Mouse (Mus musculus): ENCODE results near the gene Rsph6a. TPM values are rescaled to one million over a fixed set of nuclear protein-coding genes. Genes with fewer than 3 reads are reported as not detected.
A peak's percentile ranks its signal among the peaks of the same experiment; 100 is the strongest.

Rsph6a gene
- polyA plus RNA-seq, 1 experiment from 2014 or later = 0.09 TPM

DNA sequence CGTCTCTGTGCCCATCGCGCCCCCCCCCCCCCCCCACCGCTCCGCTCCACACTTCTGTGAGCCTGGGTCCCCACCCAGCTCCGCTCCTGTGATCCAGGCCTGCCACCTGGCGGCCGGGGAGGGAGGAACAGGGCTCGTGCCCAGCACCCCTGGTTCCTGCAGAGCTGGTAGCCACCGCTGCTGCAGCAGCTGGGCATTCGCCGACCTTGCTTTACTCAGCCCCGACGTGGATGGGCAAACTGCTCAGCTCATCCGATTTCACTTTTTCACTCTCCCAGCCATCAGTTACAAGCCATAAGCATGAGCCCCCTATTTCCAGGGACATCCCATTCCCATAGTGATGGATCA lies 38.7 kb downstream of the Rsph6a start:
- Histone ChIP-seq H3K4me1 (replicated peaks; ENCODE audit: control insufficient read depth, insufficient read depth, low read length) (peaks cover 47% of the 10 kb centered on the region), H3K27ac (ENCODE audit: low read length) (peak overlapping the region; percentile 61), H3K4me2 (ENCODE audit: low read length) (peak overlapping the region; percentile 95), H3K9me3 (ENCODE audit: control insufficient read depth, low read length) (no peaks in the 10 kb centered on the region), H3K4me3 (replicated peaks; ENCODE audit: low read length) (peak overlapping the region; percentile 57), H3K27me3 (replicated peaks; ENCODE audit: control insufficient read depth, insufficient read depth, low read length) (no peaks in the 10 kb centered on the region), H3K36me3 (ENCODE audit: control insufficient read depth, insufficient read depth) (peaks cover 6% of the 10 kb centered on the region), H3K9ac (replicated peaks; ENCODE audit: low read depth, low read length) (0 out of 2 replicates have a peak overlapping the region, but pooled peaks have one; percentile 26)
- 2% methylated on average over 11 of the region's 15 CpGs for WGBS
- ATAC-seq = peak; percentile 49

DNA sequence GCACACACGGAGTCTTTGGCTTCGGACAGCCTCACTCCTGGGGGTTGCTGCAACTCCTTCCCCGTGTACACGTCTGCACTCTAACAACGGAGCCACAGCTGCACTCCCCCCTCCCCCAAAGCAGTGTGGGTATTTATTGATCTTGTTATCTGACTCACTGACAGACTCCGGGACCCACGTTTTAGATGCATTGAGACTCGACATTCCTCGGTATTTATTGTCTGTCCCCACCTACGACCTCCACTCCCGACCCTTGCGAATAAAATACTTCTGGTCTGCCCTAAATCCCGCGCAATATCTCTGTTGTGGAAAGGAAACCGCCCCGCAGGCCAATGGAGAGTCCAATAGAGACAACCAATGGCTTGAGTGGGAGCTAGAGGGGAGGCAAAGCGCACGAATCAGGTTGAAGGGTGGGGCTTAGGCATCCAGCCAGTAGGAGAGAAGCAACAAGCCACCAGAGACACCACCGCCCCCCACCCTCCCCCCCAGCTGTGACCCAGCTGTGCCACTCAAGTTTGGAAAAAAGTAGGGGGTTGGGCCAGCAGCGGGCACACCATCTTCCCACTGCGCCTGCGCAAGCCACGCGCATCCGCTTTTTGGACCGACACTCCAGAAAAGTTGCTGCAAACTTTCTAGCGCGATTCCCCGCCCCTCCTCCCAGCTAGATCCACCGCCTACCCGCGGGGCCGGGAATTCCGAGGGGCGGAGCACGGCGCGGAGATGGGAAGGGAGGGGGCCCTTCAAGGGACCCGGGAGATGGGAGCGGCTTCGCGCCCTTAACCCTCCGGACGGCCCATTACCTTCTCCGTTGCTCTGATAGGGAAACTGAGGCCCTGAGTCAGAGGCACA lies 39.3 kb downstream of the Rsph6a start:
- Histone ChIP-seq H3K9me3 (ENCODE audit: control insufficient read depth, low read length) (no peaks in the 10 kb centered on the region), H3K27me3 (replicated peaks; ENCODE audit: control insufficient read depth, insufficient read depth, low read length) (no peaks in the 10 kb centered on the region), H3K4me1 (replicated peaks; ENCODE audit: control insufficient read depth, insufficient read depth, low read length) (peaks cover 47% of the 10 kb centered on the region), H3K4me2 (ENCODE audit: low read length) (peak overlapping the region; percentile 95), H3K9ac (replicated peaks; ENCODE audit: low read depth, low read length) (peak overlapping the region; percentile 63), H3K27ac (ENCODE audit: low read length) (peak overlapping the region; percentile 67), H3K36me3 (ENCODE audit: control insufficient read depth, insufficient read depth) (0 out of 2 replicates have a peak, but pooled peaks cover 5% of the 10 kb centered on the region), H3K4me3 (replicated peaks; ENCODE audit: low read length) (peak overlapping the region; percentile 57)
- under 1% methylated on average over 43 of the region's 45 CpGs for WGBS
- peak; percentile 65 for ATAC-seq

DNA sequence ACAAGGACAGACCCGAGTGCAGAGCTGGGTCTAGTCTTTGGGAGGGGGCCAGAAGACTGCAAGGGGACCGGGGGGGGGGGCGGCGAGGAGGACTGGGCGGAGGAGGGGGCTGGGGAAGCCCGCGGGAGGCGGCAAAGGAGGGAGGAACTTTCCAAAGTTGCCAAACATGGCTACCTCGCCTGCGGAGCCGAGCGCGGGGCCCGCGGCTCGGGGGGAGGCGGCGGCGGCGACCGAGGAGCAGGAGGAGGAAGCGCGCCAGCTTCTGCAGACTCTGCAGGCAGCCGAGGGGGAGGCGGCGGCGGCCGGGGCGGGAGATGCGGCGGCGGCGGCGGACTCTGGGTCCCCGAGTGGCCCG lies 40.0 kb downstream of the Rsph6a start, which contains the start of gene Six5:
Six5 (plus strand) TSS at position 124 of the 355 bp plus-strand sequence.
- peak within 1 kb of the TSS; percentile 57 for H3K4me3 ChIP-seq (replicated peaks; ENCODE audit: low read length)
- no peaks in the 10 kb centered on the region for H3K27me3 ChIP-seq (replicated peaks; ENCODE audit: control insufficient read depth, insufficient read depth, low read length)
- peak within 1 kb of the TSS; percentile 63 for H3K9ac ChIP-seq (replicated peaks; ENCODE audit: low read depth, low read length)
- WGBS = 2% methylated on average over 25 of the region's 36 CpGs
- no peaks in the 10 kb centered on the region for H3K9me3 ChIP-seq (ENCODE audit: control insufficient read depth, low read length)
- H3K4me2 ChIP-seq (ENCODE audit: low read length) = peak within 1 kb of the TSS; percentile 95
- ATAC-seq = no peak
- H3K27ac ChIP-seq (ENCODE audit: low read length) = peak within 1 kb of the TSS; percentile 67
- 0 out of 2 replicates have a peak, but pooled peaks cover 5% of the 10 kb centered on the region for H3K36me3 ChIP-seq (ENCODE audit: control insufficient read depth, insufficient read depth)
- peaks cover 47% of the 10 kb centered on the region for H3K4me1 ChIP-seq (replicated peaks; ENCODE audit: control insufficient read depth, insufficient read depth, low read length)

DNA sequence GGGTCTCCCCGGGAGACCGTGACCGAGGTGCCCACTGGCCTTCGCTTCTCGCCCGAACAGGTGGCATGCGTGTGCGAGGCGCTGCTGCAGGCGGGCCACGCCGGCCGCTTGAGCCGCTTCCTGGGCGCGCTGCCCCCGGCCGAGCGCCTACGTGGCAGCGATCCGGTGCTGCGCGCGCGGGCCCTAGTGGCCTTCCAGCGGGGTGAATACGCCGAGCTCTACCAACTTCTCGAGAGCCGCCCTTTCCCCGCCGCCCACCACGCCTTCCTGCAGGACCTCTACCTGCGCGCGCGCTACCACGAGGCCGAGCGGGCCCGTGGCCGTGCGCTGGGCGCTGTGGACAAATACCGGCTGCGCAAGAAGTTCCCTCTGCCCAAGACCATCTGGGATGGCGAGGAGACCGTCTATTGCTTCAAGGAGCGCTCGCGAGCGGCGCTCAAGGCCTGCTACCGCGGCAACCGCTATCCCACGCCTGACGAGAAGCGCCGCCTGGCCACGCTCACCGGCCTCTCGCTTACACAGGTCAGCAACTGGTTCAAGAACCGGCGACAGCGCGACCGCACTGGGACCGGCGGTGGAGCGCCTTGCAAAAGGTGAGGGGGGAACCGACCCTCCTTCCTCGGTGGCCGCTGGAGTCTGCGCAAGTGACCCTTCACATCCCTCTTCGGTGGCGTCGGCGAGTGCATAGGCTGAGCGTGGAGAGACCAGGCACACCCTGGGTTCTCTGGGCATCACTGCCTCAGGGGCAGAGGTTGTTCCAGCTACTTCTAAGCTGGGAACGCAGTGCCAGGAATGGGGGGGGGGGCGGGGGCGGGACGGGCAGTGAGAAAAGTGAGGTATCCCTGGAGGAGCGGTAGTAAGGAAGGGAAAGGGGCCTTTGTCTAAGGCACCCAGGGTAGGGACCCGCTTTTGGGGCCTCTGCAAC lies 40.6 kb downstream of the Rsph6a start:
- Histone ChIP-seq H3K9me3 (ENCODE audit: control insufficient read depth, low read length) (no peaks in the 10 kb centered on the region), H3K4me1 (replicated peaks; ENCODE audit: control insufficient read depth, insufficient read depth, low read length) (peaks cover 47% of the 10 kb centered on the region), H3K9ac (replicated peaks; ENCODE audit: low read depth, low read length) (peak overlapping the region; percentile 63), H3K4me2 (ENCODE audit: low read length) (peak overlapping the region; percentile 95), H3K36me3 (ENCODE audit: control insufficient read depth, insufficient read depth) (0 out of 2 replicates have a peak, but pooled peaks cover 5% of the 10 kb centered on the region), H3K4me3 (replicated peaks; ENCODE audit: low read length) (peak overlapping the region; percentile 57), H3K27ac (ENCODE audit: low read length) (peak overlapping the region; percentile 67), H3K27me3 (replicated peaks; ENCODE audit: control insufficient read depth, insufficient read depth, low read length) (no peaks in the 10 kb centered on the region)
- ATAC-seq = 0 out of 2 replicates have a peak, but pooled peaks have one; percentile 2
- WGBS = under 1% methylated on average over 84 of the region's 87 CpGs

DNA sequence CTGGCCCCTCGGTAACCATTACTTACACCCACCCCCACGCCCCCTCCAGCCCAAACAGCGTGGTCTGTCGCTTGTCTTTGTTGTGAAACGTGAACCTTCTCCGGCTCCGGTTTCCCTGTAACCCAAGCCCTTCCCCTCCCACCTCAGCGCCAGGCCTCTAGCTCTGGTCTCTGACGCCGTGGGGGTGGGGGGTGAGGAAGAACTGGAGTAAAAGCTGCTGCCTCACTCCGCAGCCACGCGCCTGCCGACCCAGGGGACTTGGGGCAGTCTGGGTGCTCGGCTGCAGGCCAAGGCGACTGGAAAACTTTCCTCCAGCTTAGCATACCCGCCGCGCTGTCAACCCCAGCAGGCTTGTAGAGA lies 41.2 kb downstream of the Rsph6a start:
- no peaks in the 10 kb centered on the region for H3K9me3 ChIP-seq (ENCODE audit: control insufficient read depth, low read length)
- H3K9ac ChIP-seq (replicated peaks; ENCODE audit: low read depth, low read length) = peak overlapping the region; percentile 63
- H3K27ac ChIP-seq (ENCODE audit: low read length) = no peak overlapping the region
- H3K4me1 ChIP-seq (replicated peaks; ENCODE audit: control insufficient read depth, insufficient read depth, low read length) = peaks cover 47% of the 10 kb centered on the region
- H3K36me3 ChIP-seq (ENCODE audit: control insufficient read depth, insufficient read depth) = 0 out of 2 replicates have a peak, but pooled peaks cover 2% of the 10 kb centered on the region
- ATAC-seq = no peak
- under 1% methylated on average over 19 of the region's 19 CpGs for WGBS
- H3K27me3 ChIP-seq (replicated peaks; ENCODE audit: control insufficient read depth, insufficient read depth, low read length) = no peaks in the 10 kb centered on the region
- H3K4me2 ChIP-seq (ENCODE audit: low read length) = peak overlapping the region; percentile 95
- peak overlapping the region; percentile 57 for H3K4me3 ChIP-seq (replicated peaks; ENCODE audit: low read length)

DNA sequence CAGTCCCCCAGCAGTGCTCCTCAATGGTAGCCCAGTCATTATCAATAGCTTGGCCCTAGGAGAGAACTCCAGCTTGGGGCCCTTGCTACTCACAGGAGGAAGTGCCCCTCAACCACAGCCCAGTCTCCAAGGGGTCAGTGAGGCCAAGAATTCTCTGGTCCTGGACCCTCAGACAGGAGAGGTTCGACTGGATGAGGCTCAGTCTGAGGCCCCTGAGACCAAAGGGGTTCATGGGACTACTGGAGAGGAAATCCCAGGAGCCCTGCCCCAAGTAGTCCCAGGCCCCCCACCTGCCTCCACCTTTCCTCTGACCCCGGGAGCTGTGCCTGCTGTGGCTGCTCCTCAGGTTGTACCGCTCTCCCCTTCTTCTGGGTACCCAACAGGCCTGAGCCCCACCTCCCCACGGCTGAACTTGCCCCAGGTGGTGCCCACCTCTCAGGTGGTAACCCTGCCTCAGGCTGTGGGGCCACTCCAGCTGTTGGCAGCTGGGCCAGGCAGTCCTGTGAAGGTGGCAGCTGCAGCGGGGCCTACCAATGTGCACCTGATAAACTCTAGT lies 42.0 kb downstream of the Rsph6a start:
- Histone ChIP-seq H3K36me3 (ENCODE audit: control insufficient read depth, insufficient read depth) (no peaks in the 10 kb centered on the region), H3K9me3 (ENCODE audit: control insufficient read depth, low read length) (no peaks in the 10 kb centered on the region), H3K9ac (replicated peaks; ENCODE audit: low read depth, low read length) (no peak overlapping the region), H3K27me3 (replicated peaks; ENCODE audit: control insufficient read depth, insufficient read depth, low read length) (no peaks in the 10 kb centered on the region), H3K4me1 (replicated peaks; ENCODE audit: control insufficient read depth, insufficient read depth, low read length) (peaks cover 47% of the 10 kb centered on the region), H3K4me2 (ENCODE audit: low read length) (peak overlapping the region; percentile 95), H3K27ac (ENCODE audit: low read length) (no peak overlapping the region), H3K4me3 (replicated peaks; ENCODE audit: low read length) (no peak overlapping the region; the same call in 1 of the 2 replicates)
- ATAC-seq = no peak
- WGBS = 53% methylated on average over 5 of the region's 5 CpGs

DNA sequence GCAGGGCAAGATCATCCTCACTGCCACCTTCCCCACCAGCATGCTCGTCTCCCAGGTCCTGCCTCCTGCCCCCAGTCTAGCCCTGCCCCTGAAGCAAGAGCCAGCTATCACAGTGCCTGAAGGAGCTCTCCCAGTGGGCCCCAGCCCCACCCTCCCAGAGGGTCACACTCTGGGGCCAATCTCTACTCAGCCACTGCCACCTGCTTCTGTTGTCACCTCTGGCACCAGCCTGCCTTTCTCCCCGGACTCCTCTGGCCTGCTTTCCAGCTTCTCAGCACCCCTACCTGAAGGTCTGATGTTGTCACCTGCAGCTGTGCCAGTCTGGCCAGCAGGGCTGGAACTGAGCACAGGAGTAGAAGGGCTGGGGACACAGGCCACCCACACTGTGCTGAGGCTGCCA lies 42.7 kb downstream of the Rsph6a start:
- H3K9ac ChIP-seq (replicated peaks; ENCODE audit: low read depth, low read length) = no peak overlapping the region
- no peak overlapping the region for H3K4me2 ChIP-seq (ENCODE audit: low read length)
- ATAC-seq = no peak
- H3K4me1 ChIP-seq (replicated peaks; ENCODE audit: control insufficient read depth, insufficient read depth, low read length) = peaks cover 44% of the 10 kb centered on the region
- H3K4me3 ChIP-seq (replicated peaks; ENCODE audit: low read length) = no peak overlapping the region
- no peaks in the 10 kb centered on the region for H3K36me3 ChIP-seq (ENCODE audit: control insufficient read depth, insufficient read depth)
- no peaks in the 10 kb centered on the region for H3K9me3 ChIP-seq (ENCODE audit: control insufficient read depth, low read length)
- H3K27ac ChIP-seq (ENCODE audit: low read length) = no peak overlapping the region
- H3K27me3 ChIP-seq (replicated peaks; ENCODE audit: control insufficient read depth, insufficient read depth, low read length) = no peaks in the 10 kb centered on the region
- WGBS = 58% methylated on average over 2 of the region's 2 CpGs

DNA sequence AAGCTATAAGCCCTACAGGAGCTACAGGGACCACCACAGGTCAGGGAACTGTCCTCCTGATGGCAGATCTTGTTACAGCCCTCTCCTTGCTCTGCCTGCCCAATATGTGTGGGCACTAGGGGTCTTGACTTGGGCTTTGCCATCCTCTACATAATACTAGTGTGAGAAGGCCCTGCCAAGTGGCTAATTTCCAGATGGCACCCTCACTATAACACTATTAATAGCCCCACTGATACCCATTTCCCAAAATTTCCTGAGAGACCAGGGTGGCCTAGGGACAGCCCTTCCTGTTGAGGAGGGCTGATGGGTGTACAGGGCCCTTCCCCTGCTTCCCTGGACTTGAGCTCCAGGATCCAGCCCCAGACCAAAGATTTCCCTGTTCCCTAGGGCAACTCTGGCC lies 43.4 kb downstream of the Rsph6a start:
- no peak overlapping the region for H3K4me3 ChIP-seq (replicated peaks; ENCODE audit: low read length)
- H3K27me3 ChIP-seq (replicated peaks; ENCODE audit: control insufficient read depth, insufficient read depth, low read length) = no peaks in the 10 kb centered on the region
- no peak overlapping the region for H3K9ac ChIP-seq (replicated peaks; ENCODE audit: low read depth, low read length)
- H3K4me2 ChIP-seq (ENCODE audit: low read length) = no peak overlapping the region
- ATAC-seq = no peak
- no peak overlapping the region for H3K27ac ChIP-seq (ENCODE audit: low read length)
- H3K36me3 ChIP-seq (ENCODE audit: control insufficient read depth, insufficient read depth) = no peaks in the 10 kb centered on the region
- H3K4me1 ChIP-seq (replicated peaks; ENCODE audit: control insufficient read depth, insufficient read depth, low read length) = peaks cover 38% of the 10 kb centered on the region
- H3K9me3 ChIP-seq (ENCODE audit: control insufficient read depth, low read length) = no peaks in the 10 kb centered on the region

DNA sequence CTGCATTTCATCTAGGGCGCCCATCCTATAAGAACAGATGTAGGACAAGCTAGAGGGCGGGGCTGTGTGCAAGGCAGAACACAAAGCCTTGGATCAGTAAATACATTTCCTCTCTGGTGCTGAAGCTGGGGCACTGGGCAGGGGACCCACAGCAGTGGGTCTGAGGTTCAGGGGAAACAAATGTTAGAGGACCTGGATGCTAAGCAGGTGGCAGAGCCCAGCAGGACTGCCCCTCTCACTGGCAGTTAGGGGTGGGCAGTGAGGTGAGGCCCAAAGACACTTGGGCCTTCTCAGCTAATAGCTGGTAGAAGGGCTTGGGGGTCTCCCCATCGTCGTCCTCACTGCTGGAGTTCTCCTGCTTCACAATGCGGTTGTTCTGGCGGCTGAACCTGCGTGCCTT lies 44.3 kb downstream of the Rsph6a start:
- Histone ChIP-seq H3K4me1 (replicated peaks; ENCODE audit: control insufficient read depth, insufficient read depth, low read length) (peaks cover 29% of the 10 kb centered on the region), H3K4me3 (replicated peaks; ENCODE audit: low read length) (no peak overlapping the region), H3K4me2 (ENCODE audit: low read length) (no peak overlapping the region), H3K27me3 (replicated peaks; ENCODE audit: control insufficient read depth, insufficient read depth, low read length) (no peaks in the 10 kb centered on the region), H3K36me3 (ENCODE audit: control insufficient read depth, insufficient read depth) (no peaks in the 10 kb centered on the region), H3K9ac (replicated peaks; ENCODE audit: low read depth, low read length) (no peak overlapping the region), H3K27ac (ENCODE audit: low read length) (no peak overlapping the region), H3K9me3 (ENCODE audit: control insufficient read depth, low read length) (no peaks in the 10 kb centered on the region)
- ATAC-seq = no peak
- 61% methylated on average over 7 of the region's 7 CpGs for WGBS

Data from forebrain, embryonic 16.5 days (tissue).